Mouse (Mus musculus) limb, embryonic 11.5 days (tissue): ENCODE data around the gene Slc25a44. TPM values are rescaled to one million over a fixed set of nuclear protein-coding genes. Genes with fewer than 3 reads are reported as not detected.

ENCODE experiments used
- ATAC-seq: fragments of 200-750 bp; cut with Nextera tagmentation; 2 replicates; pipeline ENCODE4 v1.8.0; 2017; ENCODE audit warnings: low read depth; ENCODE audit not compliant: insufficient number of reproducible peaks, low FRiP score, low TSS enrichment
- DNase-seq: peaks from one replicate; pipeline ENCODE4 v3.0.0-alpha.2; 2015; ENCODE audit warnings: low spot score
- H3K27ac ChIP-seq: fragments of 300-500 bp; sonication (generic); replicated peaks from 2 replicates; pipeline ENCODE4 v1.5.1; 2014; ENCODE audit warnings: low read depth, mild to moderate bottlenecking, low read length
- H3K27me3 ChIP-seq: fragments of 300-500 bp; sonication (generic); 2 replicates; pipeline ENCODE4 v1.6.1; 2014; ENCODE audit warnings: mild to moderate bottlenecking, low read length, mixed read lengths; ENCODE audit not compliant: control insufficient read depth, insufficient read depth
- H3K36me3 ChIP-seq: fragments of 300-500 bp; sonication (generic); 2 replicates; pipeline ENCODE4 v1.6.1; 2014; ENCODE audit warnings: mild to moderate bottlenecking, low read length, moderate library complexity, mixed read lengths; ENCODE audit not compliant: control insufficient read depth, insufficient read depth
- H3K4me1 ChIP-seq: fragments of 300-500 bp; sonication (generic); 2 replicates; pipeline ENCODE4 v1.6.1; 2014; ENCODE audit warnings: low read length, mixed read lengths; ENCODE audit not compliant: control insufficient read depth, insufficient read depth
- H3K4me2 ChIP-seq: fragments of 300-500 bp; sonication (generic); 2 replicates; pipeline ENCODE4 v1.6.1; 2014; ENCODE audit warnings: low read depth, mild to moderate bottlenecking, moderate library complexity; ENCODE audit not compliant: severe bottlenecking
- H3K4me3 ChIP-seq: fragments of 300-500 bp; sonication (generic); 2 replicates; pipeline ENCODE4 v1.5.1; 2014; ENCODE audit warnings: low read depth, low read length
- H3K9ac ChIP-seq: fragments of 300-500 bp; sonication (generic); 2 replicates; pipeline ENCODE4 v1.6.1; 2014; ENCODE audit warnings: mild to moderate bottlenecking, low read length
- H3K9me3 ChIP-seq: fragments of 300-500 bp; sonication (generic); 2 replicates; pipeline ENCODE4 v1.6.1; 2016; ENCODE audit warnings: low read length; ENCODE audit not compliant: control insufficient read depth
- WGBS: fragments of 180-500 bp; shearing (Covaris S2); extraction: QIAGEN DNeasy Blood & Tissue Kit; methylation state at CpG from one replicate; pipeline ENCODE4 v1.1.7; 2014; 5-methylcytosine and 5-hydroxymethylcytosine counted together
- polyA plus RNA-seq: library from polyadenylated mRNA; unstranded; fragments of >200 nt; fragmentation: Nextera tagmentation; extraction: Ambion mirVana; gene quantifications from 2 replicates; pipeline ENCODE4 v1.2.1, GENCODE M21; 2014

Gene Slc25a44
- polyA plus RNA-seq, 1 experiment from 2014 or later, result 17.7 TPM

- H3K9ac ChIP-seq, result no peak overlapping the region
- no peaks in the 10 kb centered on the region for H3K9me3 ChIP-seq
- 81% methylated on average over 8 of the region's 8 CpGs for WGBS
- no peaks in the 10 kb centered on the region for H3K36me3 ChIP-seq
- DNase-seq (no peak), ATAC-seq (no peak)
- H3K27ac ChIP-seq, result no peak overlapping the region
- peaks cover 15% of the 10 kb centered on the region for H3K4me1 ChIP-seq
- H3K4me2 ChIP-seq, result no peak overlapping the region
- H3K27me3 ChIP-seq, result no peaks in the 10 kb centered on the region
- no peak overlapping the region for H3K4me3 ChIP-seq
Observed at GRCm38 (mm10) chr3:88453986-88454385, 29.0 kb upstream of the Slc25a44 start.

GRCm38 (mm10) chr3:88453369-88453768, 28.4 kb upstream of the Slc25a44 start:
- no peak overlapping the region for H3K4me2 ChIP-seq
- no peak overlapping the region for H3K9ac ChIP-seq
- no peaks in the 10 kb centered on the region for H3K27me3 ChIP-seq
- WGBS, result 59% methylated on average over 8 of the region's 8 CpGs
- H3K4me3 ChIP-seq, result no peak overlapping the region
- no peaks in the 10 kb centered on the region for H3K36me3 ChIP-seq
- H3K4me1 ChIP-seq, result peaks cover 14% of the 10 kb centered on the region
- H3K9me3 ChIP-seq, result no peaks in the 10 kb centered on the region
- DNase-seq (no peak), ATAC-seq (no peak)
- no peak overlapping the region for H3K27ac ChIP-seq

GRCm38 (mm10) chr3:88452716-88453115, 27.8 kb upstream of the Slc25a44 start:
- Histone ChIP-seq H3K27me3 (no peaks in the 10 kb centered on the region), H3K4me2 (no peak overlapping the region), H3K9ac (no peak overlapping the region), H3K27ac (no peak overlapping the region), H3K36me3 (no peaks in the 10 kb centered on the region), H3K4me3 (no peak overlapping the region), H3K9me3 (no peaks in the 10 kb centered on the region), H3K4me1 (peaks cover 10% of the 10 kb centered on the region; the same call in 1 of the 2 replicates)
- ATAC-seq (no peak), DNase-seq (no peak)
- 73% methylated on average over 6 of the region's 6 CpGs for WGBS

- WGBS, result 74% methylated on average over 5 of the region's 5 CpGs
- Histone ChIP-seq H3K4me3 (no peak overlapping the region), H3K4me1 (peaks cover 10% of the 10 kb centered on the region; the same call in 1 of the 2 replicates), H3K27me3 (no peaks in the 10 kb centered on the region), H3K9me3 (no peaks in the 10 kb centered on the region), H3K27ac (no peak overlapping the region), H3K36me3 (no peaks in the 10 kb centered on the region), H3K4me2 (no peak overlapping the region), H3K9ac (no peak overlapping the region)
- ATAC-seq, result no peak
- no peak for DNase-seq
Observed at GRCm38 (mm10) chr3:88452246-88452645, 27.3 kb upstream of the Slc25a44 start.

- ATAC-seq, result no peak
- 81% methylated on average over 12 of the region's 12 CpGs for WGBS
- no peak overlapping the region for H3K4me3 ChIP-seq
- no peak overlapping the region for H3K4me2 ChIP-seq
- peaks cover 10% of the 10 kb centered on the region; the same call in 1 of the 2 replicates for H3K4me1 ChIP-seq
- no peak for DNase-seq
- no peaks in the 10 kb centered on the region for H3K36me3 ChIP-seq
- no peak overlapping the region for H3K27ac ChIP-seq
- no peaks in the 10 kb centered on the region for H3K27me3 ChIP-seq
- H3K9ac ChIP-seq, result no peak overlapping the region
- no peaks in the 10 kb centered on the region for H3K9me3 ChIP-seq
Observed at GRCm38 (mm10) chr3:88450379-88451131, 25.6 kb upstream of the Slc25a44 start.

- Histone ChIP-seq H3K27me3 (no peaks in the 10 kb centered on the region), H3K36me3 (no peaks in the 10 kb centered on the region), H3K4me2 (peak overlapping the region; percentile 53), H3K27ac (no peak overlapping the region), H3K4me3 (peak overlapping the region; percentile 30), H3K4me1 (peaks cover 7% of the 10 kb centered on the region; the same call in 1 of the 2 replicates), H3K9ac (peak overlapping the region; percentile 67), H3K9me3 (no peaks in the 10 kb centered on the region)
- peak; percentile 79 for DNase-seq
- 5% methylated on average over 21 of the region's 21 CpGs for WGBS
- ATAC-seq, result peak; percentile 80; the same call in 1 of the 2 replicates
Observed at GRCm38 (mm10) chr3:88449395-88450023, 24.6 kb upstream of the Slc25a44 start.

GRCm38 (mm10) chr3:88448443-88448842, 23.5 kb upstream of the Slc25a44 start:
- WGBS, result 90% methylated on average over 8 of the region's 8 CpGs
- H3K4me1 ChIP-seq, result peaks cover 7% of the 10 kb centered on the region; the same call in 1 of the 2 replicates
- no peaks in the 10 kb centered on the region for H3K27me3 ChIP-seq
- no peak for DNase-seq
- no peak overlapping the region for H3K9ac ChIP-seq
- no peak overlapping the region for H3K4me3 ChIP-seq
- H3K9me3 ChIP-seq, result no peaks in the 10 kb centered on the region
- ATAC-seq, result no peak
- H3K27ac ChIP-seq, result no peak overlapping the region
- no peaks in the 10 kb centered on the region for H3K36me3 ChIP-seq
- no peak overlapping the region for H3K4me2 ChIP-seq

- 51% methylated on average over 8 of the region's 8 CpGs for WGBS
- Histone ChIP-seq H3K27me3 (no peaks in the 10 kb centered on the region), H3K9me3 (no peaks in the 10 kb centered on the region)
Observed at GRCm38 (mm10) chr3:88447676-88448183, 22.8 kb upstream of the Slc25a44 start.

More at GRCm38 (mm10) chr3:88447676-88448183, 22.8 kb upstream of the Slc25a44 start:
- Histone ChIP-seq H3K4me3 (no peak overlapping the region), H3K4me1 (peaks cover 7% of the 10 kb centered on the region; the same call in 1 of the 2 replicates), H3K27ac (no peak overlapping the region), H3K36me3 (no peaks in the 10 kb centered on the region), H3K4me2 (no peak overlapping the region), H3K9ac (no peak overlapping the region)
- no peak for DNase-seq
- no peak for ATAC-seq
